Mouse (Mus musculus): ENCODE measurements at regions not wholly inside any gene's neighbourhood (a gene's known extent, or its start where the extent isn't known, plus 50 kb on each side); places are given as distances from the start of the nearest gene placed in this dataset.

- no peak for TF ChIP-seq POLR2A (IDR thresholded peaks at IDR 0.05; ENCODE audit: extremely low read depth, insufficient read depth, low read length)
- TF ChIP-seq CTCF (IDR thresholded peaks at IDR 0.05; ENCODE audit: low read depth, low read length), result no peak
Measured at GRCm38 (mm10) chr8:116354756-116355155, 150.0 kb upstream of the Dynlrb2 start.

Data from liver, adult 2 months (tissue).